Mouse (Mus musculus) heart, embryonic 12.5 days (tissue): ENCODE measurements around the gene Ctf2. TPM values are rescaled to one million over a fixed set of nuclear protein-coding genes. Genes with fewer than 3 reads are reported as not detected.

Experiments used
- ATAC-seq: fragments of 200-750 bp; cut with Nextera tagmentation; 2 replicates; pipeline ENCODE4 v1.8.0; 2017; ENCODE audit warnings: moderate TSS enrichment, moderate library complexity; ENCODE audit not compliant: insufficient number of reproducible peaks, low FRiP score
- H3K27ac ChIP-seq: fragments of 300-500 bp; sonication (generic); 2 replicates; pipeline ENCODE4 v1.5.1; 2016; ENCODE audit warnings: mild to moderate bottlenecking, moderate library complexity; ENCODE audit not compliant: poor library complexity, severe bottlenecking
- H3K27me3 ChIP-seq: fragments of 300-500 bp; sonication (generic); replicated peaks from 2 replicates; pipeline ENCODE4 v1.6.1; 2016; ENCODE audit warnings: mild to moderate bottlenecking, moderate library complexity
- H3K36me3 ChIP-seq: fragments of 300-500 bp; sonication (generic); 2 replicates; pipeline ENCODE4 v1.6.1; 2016; ENCODE audit warnings: mild to moderate bottlenecking, moderate library complexity
- H3K4me1 ChIP-seq: fragments of 300-500 bp; sonication (generic); replicated peaks from 2 replicates; pipeline ENCODE4 v1.6.1; 2016; ENCODE audit warnings: mild to moderate bottlenecking
- H3K4me2 ChIP-seq: fragments of 300-500 bp; sonication (generic); 2 replicates; pipeline ENCODE4 v1.6.1; 2016; ENCODE audit warnings: mild to moderate bottlenecking, moderate library complexity
- H3K4me3 ChIP-seq: fragments of 300-500 bp; sonication (generic); 2 replicates; pipeline ENCODE4 v1.5.1; 2016; ENCODE audit warnings: mild to moderate bottlenecking
- H3K9ac ChIP-seq: fragments of 300-500 bp; sonication (generic); 2 replicates; pipeline ENCODE4 v1.6.1; 2016; ENCODE audit warnings: mild to moderate bottlenecking, moderate library complexity
- H3K9me3 ChIP-seq: fragments of 300-500 bp; sonication (generic); replicated peaks from 2 replicates; pipeline ENCODE4 v1.6.1; 2016; ENCODE audit warnings: mild to moderate bottlenecking, moderate library complexity
- WGBS: fragments of 180-500 bp; shearing (Covaris S2); methylation state at CpG from one replicate; pipeline ENCODE4 v1.1.7; 2016; 5-methylcytosine and 5-hydroxymethylcytosine counted together
- polyA plus RNA-seq: library from polyadenylated mRNA; unstranded; fragments of >200 nt; fragmentation: Nextera tagmentation; extraction: Ambion mirVana; gene quantifications from 2 replicates; pipeline ENCODE4 v1.2.1, GENCODE M21; 2016

The Ctf2 gene
- polyA plus RNA-seq, 1 experiment from 2014 or later: not detected

DNA sequence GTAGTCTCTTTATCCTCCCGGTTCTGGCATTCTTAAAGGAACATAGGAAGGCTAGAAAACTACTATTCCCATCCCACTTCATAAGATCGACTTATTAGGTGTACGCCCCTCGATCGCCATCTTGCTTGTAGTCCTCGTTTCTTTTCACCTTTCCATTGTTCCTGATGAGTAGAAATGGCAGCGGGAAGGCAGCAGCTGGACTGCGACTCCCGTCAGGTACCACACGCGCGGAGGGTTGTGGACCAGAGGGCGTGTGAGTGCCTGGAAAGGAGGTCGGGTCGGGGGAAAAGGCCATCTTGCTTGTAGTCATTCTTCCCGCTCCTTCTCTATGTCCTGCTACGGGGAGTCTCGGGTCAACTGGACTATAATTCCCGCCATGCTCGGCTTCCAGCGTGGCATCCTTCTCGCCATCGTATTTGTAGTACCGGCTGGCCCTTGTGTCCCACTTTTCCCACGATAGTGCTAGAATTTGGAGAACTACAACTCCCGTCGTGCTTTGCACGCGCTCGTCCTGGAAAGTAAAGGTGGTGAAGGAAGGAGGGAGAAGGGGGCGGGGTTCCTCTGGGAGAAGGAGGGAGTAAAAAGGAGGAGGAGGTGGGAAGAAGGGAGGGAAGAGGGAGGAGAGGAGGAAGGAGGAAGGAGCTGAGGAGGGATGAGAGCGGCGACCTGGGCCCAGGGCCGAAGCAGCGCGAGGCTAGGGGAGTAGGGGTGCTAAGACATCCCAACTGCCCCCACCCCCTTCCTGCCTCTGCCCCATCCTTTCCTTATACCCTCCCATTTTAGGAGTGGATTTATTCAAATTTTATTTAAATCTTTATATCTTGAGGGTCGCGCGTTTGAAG is 13.9 kb upstream of the Ctf2 start:
- H3K4me1 ChIP-seq: peaks cover 24% of the 10 kb centered on the region
- peak overlapping the region; percentile 95 for H3K4me3 ChIP-seq
- ATAC-seq: peak; percentile 80
- H3K27ac ChIP-seq: peak overlapping the region; percentile 83
- H3K4me2 ChIP-seq: peak overlapping the region; percentile 98
- H3K27me3 ChIP-seq: peaks cover 9% of the 10 kb centered on the region; the same call in 1 of the 2 replicates
- no peaks in the 10 kb centered on the region for H3K9me3 ChIP-seq
- H3K9ac ChIP-seq: peak overlapping the region; percentile 92
- WGBS: under 1% methylated on average over 39 of the region's 39 CpGs
- H3K36me3 ChIP-seq: peaks cover 30% of the 10 kb centered on the region

DNA sequence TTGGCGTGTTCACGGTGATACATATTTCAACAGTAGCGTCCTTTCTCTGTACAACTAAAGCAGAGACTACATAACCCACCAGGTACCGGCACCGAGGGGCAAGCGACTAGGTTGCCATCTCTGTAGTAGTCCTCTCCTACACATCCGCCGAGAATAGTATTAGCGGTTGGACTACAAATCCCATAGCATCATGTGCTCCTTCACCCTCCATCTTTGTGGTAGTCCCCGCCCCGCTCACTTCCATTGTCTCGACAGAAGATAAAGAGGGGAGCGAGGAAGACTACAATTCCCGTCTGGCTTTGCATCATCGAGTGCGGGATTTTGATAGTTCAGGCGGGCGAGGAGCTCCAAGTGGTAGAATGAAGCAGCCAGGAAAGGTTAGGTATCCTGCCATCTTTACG is 13.3 kb upstream of the Ctf2 start:
- 0% methylated on average over 19 of the region's 19 CpGs for WGBS
- peaks cover 24% of the 10 kb centered on the region for H3K4me1 ChIP-seq

DNA sequence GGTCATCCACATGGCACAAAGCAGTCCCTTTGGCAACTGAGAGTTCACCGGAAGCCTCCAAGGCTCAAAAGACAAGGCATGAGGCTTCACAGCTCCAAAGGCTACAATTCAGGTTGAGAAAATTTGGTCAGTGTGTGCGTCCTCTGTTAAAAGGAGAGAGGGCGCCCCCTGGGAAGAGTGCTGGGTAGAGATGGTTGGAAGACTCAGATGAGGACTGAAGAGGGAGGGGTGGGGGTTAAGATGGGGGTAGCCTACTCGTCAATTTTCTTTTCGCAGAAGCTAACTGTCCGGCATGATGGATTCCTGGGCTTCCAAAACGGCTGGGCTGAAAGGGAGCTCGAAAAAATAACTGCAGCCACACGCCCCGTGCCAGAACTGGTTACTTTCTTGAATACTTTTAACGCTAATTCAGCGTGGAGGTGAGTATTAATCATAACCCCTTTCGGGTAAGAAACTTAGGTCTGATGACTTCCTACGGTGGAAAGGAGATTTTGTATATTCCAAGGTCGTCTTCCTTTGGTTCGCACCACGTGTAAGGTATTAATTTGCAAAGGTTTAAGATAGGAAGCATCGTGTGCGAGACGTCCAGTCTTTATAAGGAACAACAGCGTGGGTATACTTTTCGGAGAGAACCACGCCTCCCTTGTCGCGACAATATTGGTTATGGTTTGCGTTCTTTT is 12.5 kb upstream of the Ctf2 start, which contains the start of gene Fbxl19:
Fbxl19 (plus strand) TSS at position 178 of the 680 bp plus-strand sequence.
- H3K4me2 ChIP-seq: peak within 1 kb of the TSS; percentile 98
- no peaks in the 10 kb centered on the region for H3K27me3 ChIP-seq
- under 1% methylated on average over 26 of the region's 26 CpGs for WGBS
- peaks cover 16% of the 10 kb centered on the region for H3K36me3 ChIP-seq
- peaks cover 24% of the 10 kb centered on the region for H3K4me1 ChIP-seq
- H3K9ac ChIP-seq: peak within 1 kb of the TSS; percentile 92
- no peak for ATAC-seq
- no peaks in the 10 kb centered on the region for H3K9me3 ChIP-seq
- peak within 1 kb of the TSS; percentile 95 for H3K4me3 ChIP-seq
- H3K27ac ChIP-seq: peak within 1 kb of the TSS; percentile 83

More for the DNA sequence above, 13.3 kb upstream of the Ctf2 start:
- Histone ChIP-seq H3K9me3 (no peaks in the 10 kb centered on the region), H3K4me2 (peak overlapping the region; percentile 98), H3K4me3 (peak overlapping the region; percentile 95), H3K27ac (peak overlapping the region; percentile 83), H3K27me3 (peaks cover 3% of the 10 kb centered on the region; the same call in 1 of the 2 replicates), H3K36me3 (peaks cover 23% of the 10 kb centered on the region), H3K9ac (peak overlapping the region; percentile 92)
- peak; percentile 85 for ATAC-seq

DNA sequence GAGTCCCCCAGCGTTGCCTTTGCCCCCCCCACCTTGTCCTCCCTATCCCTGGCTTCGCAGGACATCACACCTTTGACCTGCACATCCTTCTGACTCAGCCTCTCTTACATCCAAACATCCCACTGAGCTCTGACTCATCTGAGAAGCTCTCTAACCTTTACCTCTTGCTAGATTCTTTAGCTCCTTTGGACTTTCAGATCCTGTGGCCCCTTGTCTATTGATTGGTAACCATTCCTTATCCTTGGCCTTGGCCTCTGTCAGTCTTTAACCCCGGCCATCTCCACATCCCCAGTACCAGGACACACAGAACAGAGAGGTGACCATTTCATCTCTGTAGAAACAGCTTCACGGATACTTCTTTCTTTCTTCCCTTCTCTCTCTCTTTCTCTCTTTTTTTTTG is 1.8 kb downstream of the Ctf2 start:
- no peak overlapping the region for H3K4me3 ChIP-seq
- H3K4me2 ChIP-seq: no peak overlapping the region
- H3K9me3 ChIP-seq: peaks cover 5% of the 10 kb centered on the region; the same call in 1 of the 2 replicates
- H3K27me3 ChIP-seq: peaks cover 22% of the 10 kb centered on the region
- H3K27ac ChIP-seq: no peak overlapping the region
- ATAC-seq: no peak
- H3K4me1 ChIP-seq: no peaks in the 10 kb centered on the region
- H3K9ac ChIP-seq: no peak overlapping the region
- no peaks in the 10 kb centered on the region for H3K36me3 ChIP-seq
- 52% methylated on average over 4 of the region's 4 CpGs for WGBS

DNA sequence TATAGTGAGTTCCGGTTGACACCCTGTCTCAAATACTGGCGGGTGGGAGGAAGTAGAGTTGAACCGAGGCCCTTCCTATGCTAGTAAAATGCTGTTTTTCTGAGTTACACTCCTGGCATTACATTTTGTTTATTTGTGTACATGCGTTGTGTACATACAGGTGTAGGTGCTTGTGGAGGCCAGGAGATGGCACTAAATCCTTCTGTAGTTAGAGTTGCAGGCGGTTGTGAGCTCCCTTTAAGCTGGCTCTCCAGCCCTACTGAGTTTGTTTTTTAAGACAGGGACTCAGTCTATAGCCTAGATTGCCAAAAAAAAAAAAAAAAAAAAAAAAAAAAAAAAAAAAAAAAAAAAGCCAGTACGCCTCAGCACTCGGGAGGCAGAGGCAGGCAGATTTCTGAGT is 4.1 kb downstream of the Ctf2 start:
- no peak overlapping the region for H3K9ac ChIP-seq
- no peak overlapping the region for H3K4me3 ChIP-seq
- no peaks in the 10 kb centered on the region for H3K4me1 ChIP-seq
- H3K27ac ChIP-seq: no peak overlapping the region
- no peak for ATAC-seq
- no peak overlapping the region for H3K4me2 ChIP-seq
- H3K9me3 ChIP-seq: peaks cover 5% of the 10 kb centered on the region; the same call in 1 of the 2 replicates
- 77% methylated on average over 7 of the region's 7 CpGs for WGBS
- H3K36me3 ChIP-seq: no peaks in the 10 kb centered on the region
- H3K27me3 ChIP-seq: peaks cover 29% of the 10 kb centered on the region

- no peak overlapping the region for H3K27ac ChIP-seq
- no peak overlapping the region for H3K4me3 ChIP-seq
- H3K9me3 ChIP-seq: no peaks in the 10 kb centered on the region
- peaks cover 29% of the 10 kb centered on the region for H3K27me3 ChIP-seq
- 44% methylated on average over 6 of the region's 6 CpGs for WGBS
- H3K36me3 ChIP-seq: no peaks in the 10 kb centered on the region
- no peaks in the 10 kb centered on the region for H3K4me1 ChIP-seq
- H3K9ac ChIP-seq: no peak overlapping the region
- no peak for ATAC-seq
- H3K4me2 ChIP-seq: no peak overlapping the region
Observed at GRCm38 (mm10) chr7:127725924-127726323, 6.0 kb downstream of the Ctf2 start.

- WGBS: 68% methylated on average over 2 of the region's 2 CpGs
- no peak overlapping the region for H3K4me3 ChIP-seq
- no peak overlapping the region for H3K9ac ChIP-seq
- H3K27ac ChIP-seq: no peak overlapping the region
- H3K9me3 ChIP-seq: no peaks in the 10 kb centered on the region
- H3K27me3 ChIP-seq: peaks cover 29% of the 10 kb centered on the region
- no peaks in the 10 kb centered on the region for H3K36me3 ChIP-seq
- H3K4me1 ChIP-seq: no peaks in the 10 kb centered on the region
- ATAC-seq: no peak
- H3K4me2 ChIP-seq: no peak overlapping the region
Observed at GRCm38 (mm10) chr7:127725490-127725889, 6.5 kb downstream of the Ctf2 start.

DNA sequence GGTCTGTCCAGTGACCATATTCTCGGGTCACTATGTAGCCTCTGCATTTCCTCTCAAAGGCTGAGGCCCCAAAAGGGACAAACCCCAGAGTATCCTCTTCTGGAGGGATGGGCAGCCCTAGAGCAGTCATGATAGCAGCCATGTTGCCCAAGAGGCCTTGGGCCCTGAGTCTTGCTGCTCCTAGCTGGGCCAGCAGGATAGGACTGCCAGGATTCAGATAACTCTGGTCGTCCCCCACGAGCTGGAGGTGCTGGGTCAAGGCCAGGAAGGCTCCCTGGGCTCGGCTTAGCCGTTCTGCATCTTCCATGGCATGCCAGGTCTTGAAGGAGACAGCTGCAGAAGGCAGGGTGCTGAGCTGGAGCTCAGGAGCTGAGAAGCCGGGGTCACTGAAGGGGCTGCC is 12.7 kb downstream of the Ctf2 start:
- WGBS: 85% methylated on average over 6 of the region's 6 CpGs

GRCm38 (mm10) chr7:127718339-127718738 is 13.6 kb downstream of the Ctf2 start:
- H3K27me3 ChIP-seq: peaks cover 22% of the 10 kb centered on the region; the same call in 1 of the 2 replicates
- H3K4me3 ChIP-seq: no peak overlapping the region
- H3K4me2 ChIP-seq: no peak overlapping the region
- no peak overlapping the region for H3K9ac ChIP-seq
- peaks cover 6% of the 10 kb centered on the region for H3K4me1 ChIP-seq
- no peak overlapping the region for H3K27ac ChIP-seq
- no peak for ATAC-seq
- WGBS: 80% methylated on average over 6 of the region's 6 CpGs
- no peaks in the 10 kb centered on the region for H3K9me3 ChIP-seq
- H3K36me3 ChIP-seq: no peaks in the 10 kb centered on the region

More for the DNA sequence above, 12.7 kb downstream of the Ctf2 start:
- no peak for ATAC-seq
- Histone ChIP-seq H3K27me3 (peaks cover 25% of the 10 kb centered on the region; the same call in 1 of the 2 replicates), H3K9ac (no peak overlapping the region), H3K9me3 (no peaks in the 10 kb centered on the region), H3K4me1 (peaks cover 6% of the 10 kb centered on the region), H3K36me3 (no peaks in the 10 kb centered on the region), H3K4me3 (no peak overlapping the region), H3K4me2 (no peak overlapping the region), H3K27ac (no peak overlapping the region)

DNA sequence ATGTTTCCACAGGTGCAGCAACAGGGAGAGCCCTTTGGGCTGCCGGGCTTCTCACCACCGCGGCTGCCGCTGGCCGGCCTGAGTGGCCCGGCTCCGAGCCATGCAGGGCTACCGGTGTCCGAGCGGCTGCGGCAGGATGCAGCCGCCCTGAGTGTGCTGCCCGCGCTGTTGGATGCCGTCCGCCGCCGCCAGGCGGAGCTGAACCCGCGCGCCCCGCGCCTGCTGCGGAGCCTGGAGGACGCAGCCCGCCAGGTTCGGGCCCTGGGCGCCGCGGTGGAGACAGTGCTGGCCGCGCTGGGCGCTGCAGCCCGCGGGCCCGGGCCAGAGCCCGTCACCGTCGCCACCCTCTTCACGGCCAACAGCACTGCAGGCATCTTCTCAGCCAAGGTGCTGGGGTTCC is 15.0 kb downstream of the Ctf2 start:
- Histone ChIP-seq H3K4me3 (peak overlapping the region; percentile 38), H3K4me1 (peaks cover 15% of the 10 kb centered on the region), H3K9ac (peak overlapping the region; percentile 68), H3K27ac (no peak overlapping the region), H3K27me3 (peaks cover 22% of the 10 kb centered on the region; the same call in 1 of the 2 replicates), H3K4me2 (peak overlapping the region; percentile 73), H3K9me3 (no peaks in the 10 kb centered on the region), H3K36me3 (no peaks in the 10 kb centered on the region)
- 2% methylated on average over 40 of the region's 41 CpGs for WGBS
- peak; percentile 73 for ATAC-seq

GRCm38 (mm10) chr7:127714816-127715215 is 17.1 kb downstream of the Ctf2 start:
- Histone ChIP-seq H3K4me2 (no peak overlapping the region), H3K36me3 (no peaks in the 10 kb centered on the region), H3K4me3 (no peak overlapping the region), H3K4me1 (peaks cover 17% of the 10 kb centered on the region), H3K9ac (no peak overlapping the region), H3K9me3 (no peaks in the 10 kb centered on the region), H3K27ac (no peak overlapping the region), H3K27me3 (peaks cover 22% of the 10 kb centered on the region; the same call in 1 of the 2 replicates)
- 80% methylated on average over 4 of the region's 4 CpGs for WGBS
- ATAC-seq: no peak
